Mouse (Mus musculus) ES-E14 (cell line): Measurements from ENCODE around the gene Mprip.

ENCODE experiments used
- ZC3H11A ChIP-seq: IDR thresholded peaks from 2 replicates; pipeline ENCODE4 v1.6.1; 2012; ENCODE audit warnings: low read depth, mild to moderate bottlenecking, inconsistent platforms, low read length, borderline replicate concordance
- ZNF384 ChIP-seq: IDR thresholded peaks from 2 replicates; pipeline ENCODE4 v1.6.1; 2012; ENCODE audit warnings: low read depth, low read length, inconsistent platforms

- TF ChIP-seq ZNF384 (no peak), ZC3H11A (no peak)
Observed at GRCm38 (mm10) chr11:59639957-59640643, 21.0 kb upstream of the Mprip start.
